Mouse (Mus musculus) gastrocnemius, postnatal 4 days (tissue): ENCODE measurements at regions not wholly inside any gene's neighbourhood (a gene's known extent, or its start where the extent isn't known, plus 50 kb on each side); places are given as distances from the start of the nearest gene placed in this dataset. TPM values are rescaled to one million over a fixed set of nuclear protein-coding genes. Genes with fewer than 3 reads are reported as not detected.

ENCODE experiments used
- DNase-seq, 2 experiments: peaks; one replicate each; pipeline ENCODE4 v3.0.0; 2021 to 2022; ENCODE audit warnings: low spot score in 2 of 2, mixed read lengths in 2 of 2
- microRNA-seq: library from miRNA; unstranded; fragments of <30 nt; microRNA quantifications from one replicate; pipeline ENCODE4 v1.2.0, GENCODE M21; 2021

DNA sequence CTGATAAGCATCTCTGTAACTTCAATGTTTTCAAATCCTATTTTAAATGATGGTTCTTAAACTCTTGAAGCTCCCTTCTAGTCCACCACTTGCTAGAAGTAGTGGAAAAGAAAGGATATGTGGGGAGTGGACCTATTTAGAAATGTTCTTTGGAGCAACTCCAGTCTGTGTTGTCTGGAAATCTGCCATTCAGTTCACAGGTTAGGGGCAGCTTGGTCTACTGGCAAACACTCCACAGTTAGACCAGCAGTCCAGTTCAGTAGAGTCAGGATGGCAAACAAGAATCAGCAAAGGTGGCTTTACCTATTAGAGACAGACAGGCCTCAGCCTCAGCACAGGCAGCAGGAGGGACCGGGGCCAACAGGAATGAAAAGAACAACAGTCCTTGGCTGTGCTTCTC is 67.3 kb upstream of the Dpyd start:
- no peak for DNase-seq

DNA sequence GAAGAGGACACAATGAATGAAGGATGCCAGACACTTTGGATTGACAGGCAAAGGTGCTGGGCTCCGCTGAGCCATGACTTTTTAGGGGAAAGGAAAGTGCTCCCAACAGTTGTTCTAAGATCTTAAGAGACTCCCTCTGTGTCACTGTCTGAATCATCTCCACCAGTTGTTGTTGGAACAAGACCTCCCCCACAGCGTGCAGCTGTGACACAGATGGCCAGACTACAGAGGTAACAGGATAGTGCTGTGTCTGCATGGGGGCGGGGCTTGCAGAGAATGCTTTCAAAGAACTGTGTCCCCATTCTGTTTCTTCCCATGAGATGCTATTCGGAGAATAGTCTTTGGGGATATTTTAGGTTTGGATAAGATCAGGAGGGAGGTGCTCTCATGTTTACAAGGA is 61.7 kb upstream of the Dpyd start:
- DNase-seq: peak in 1 of 2 experiments; percentile 21

DNA sequence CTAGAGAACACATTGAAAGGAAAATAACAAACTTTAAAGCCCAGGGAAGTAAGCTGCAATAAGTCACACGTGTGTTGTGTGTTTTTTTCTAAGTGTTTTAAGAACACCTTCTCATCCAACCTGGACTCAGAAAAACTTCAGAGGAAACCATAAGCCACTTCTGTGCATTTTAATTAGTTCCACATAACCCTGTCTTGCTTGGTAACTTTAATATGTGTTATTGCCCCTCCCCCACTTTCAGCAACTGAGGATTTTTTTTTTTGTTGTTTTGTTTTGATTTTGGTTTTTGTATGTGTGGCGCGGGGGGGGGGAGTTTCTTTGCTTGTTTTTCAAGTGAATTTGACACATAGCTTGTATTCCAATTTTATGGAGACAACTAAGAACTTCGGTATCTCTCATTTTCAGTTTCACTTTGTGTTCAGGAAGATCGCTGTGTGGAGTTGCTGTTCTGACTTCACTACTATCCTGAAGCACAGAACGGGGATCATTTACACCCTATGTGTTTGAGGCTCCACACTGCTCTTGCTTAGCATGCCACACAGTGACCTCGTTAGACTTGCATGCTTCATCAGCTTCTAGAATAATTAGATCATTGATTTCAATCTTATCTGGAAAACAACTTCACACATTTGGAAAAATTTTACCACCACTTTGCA is 54.2 kb upstream of the Dpyd start:
- no peak for DNase-seq

DNA sequence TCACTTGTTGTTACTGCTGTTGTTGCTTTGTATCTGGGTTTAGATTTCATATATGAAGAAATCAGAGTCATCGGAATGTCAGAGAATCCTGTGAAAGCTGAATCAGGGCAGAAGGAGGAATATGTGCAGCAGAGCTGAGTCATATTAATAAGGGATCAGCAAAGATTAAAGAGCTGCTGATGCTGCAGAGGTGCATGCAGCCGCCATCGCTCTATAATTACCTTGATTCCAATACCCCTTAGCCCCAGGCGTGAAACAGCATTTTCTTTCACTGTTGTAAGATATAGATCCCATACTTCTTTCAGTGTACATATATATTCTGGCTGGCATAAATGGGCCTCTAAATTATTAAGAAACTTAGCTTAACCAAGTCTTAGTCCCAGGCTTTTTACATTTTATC is 51.1 kb upstream of the Dpyd start:
- no peak for DNase-seq

DNA sequence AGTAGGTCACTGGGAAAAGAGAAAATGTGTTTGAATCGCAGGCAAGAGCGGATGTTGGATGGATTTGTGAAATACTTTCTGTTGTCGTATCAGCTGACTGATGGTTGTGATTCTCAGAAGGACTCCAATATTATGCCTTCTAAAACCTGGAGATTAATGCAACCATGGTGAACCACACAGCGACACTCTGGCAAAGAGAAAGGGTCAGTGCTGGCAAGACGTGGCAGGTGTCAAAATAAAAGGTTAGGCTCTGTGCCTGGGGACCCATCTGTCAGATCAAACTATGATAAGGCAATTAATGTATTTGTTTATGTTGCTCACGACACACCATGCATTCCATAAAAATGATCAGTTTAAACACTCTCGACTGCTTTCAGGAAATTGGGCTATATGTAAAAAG is 50.0 kb upstream of the Dpyd start:
- DNase-seq: no peak

Small RNA genes lying in the stretch of these regions (microRNA-seq; reads per million reads assigned to microRNA genes)
- gene Gm24155 (not detected), gene Mir137 (39.6 reads per million, percentile 42 among the genes with 10 or more reads in this experiment)
